Mouse (Mus musculus) lung, embryonic 16.5 days (tissue): ENCODE measurements at regions not wholly inside any gene's neighbourhood (a gene's known extent, or its start where the extent isn't known, plus 50 kb on each side); places are given as distances from the start of the nearest gene placed in this dataset.

Experiments used
- ATAC-seq: fragments of 200-750 bp; cut with Nextera tagmentation; 2 replicates; pipeline ENCODE4 v1.8.0; 2017; ENCODE audit warnings: low read depth, mild to moderate bottlenecking, moderate library complexity
- H3K27ac ChIP-seq: fragments of 300-500 bp; sonication (generic); 2 replicates; pipeline ENCODE4 v1.5.1; 2014; ENCODE audit warnings: mild to moderate bottlenecking, control low read depth, low read length
- H3K27me3 ChIP-seq: fragments of 300-500 bp; sonication (generic); 2 replicates; pipeline ENCODE4 v1.6.1; 2014; ENCODE audit warnings: low read depth, low read length, mixed read lengths; ENCODE audit not compliant: control insufficient read depth, insufficient read depth
- H3K36me3 ChIP-seq: fragments of 300-500 bp; sonication (generic); 2 replicates; pipeline ENCODE4 v1.6.1; 2014; ENCODE audit warnings: low read length; ENCODE audit not compliant: control insufficient read depth, insufficient read depth
- H3K4me1 ChIP-seq: fragments of 300-500 bp; sonication (generic); replicated peaks from 2 replicates; pipeline ENCODE4 v1.6.1; 2014; ENCODE audit warnings: low read length, mixed read lengths; ENCODE audit not compliant: control insufficient read depth, insufficient read depth
- H3K4me2 ChIP-seq: fragments of 300-500 bp; sonication (generic); 2 replicates; pipeline ENCODE4 v1.6.1; 2014; ENCODE audit warnings: low read depth, low read length, control low read depth
- H3K4me3 ChIP-seq: fragments of 300-500 bp; sonication (generic); 2 replicates; pipeline ENCODE4 v1.5.1; 2014; ENCODE audit warnings: mild to moderate bottlenecking, low read length, control low read depth
- H3K9ac ChIP-seq: fragments of 300-500 bp; sonication (generic); 2 replicates; pipeline ENCODE4 v1.6.1; 2014; ENCODE audit warnings: low read length, control low read depth
- H3K9me3 ChIP-seq: fragments of 300-500 bp; sonication (generic); 2 replicates; pipeline ENCODE4 v1.6.1; 2016; ENCODE audit warnings: low read length; ENCODE audit not compliant: control insufficient read depth
- WGBS: fragments of 180-500 bp; shearing (Covaris S2); extraction: QIAGEN DNeasy Blood & Tissue Kit; methylation state at CpG from one replicate; pipeline ENCODE4 v1.1.7; 2014; 5-methylcytosine and 5-hydroxymethylcytosine counted together

GRCm38 (mm10) chr10:9090961-9091360, 205.1 kb upstream of the Sash1 start:
- Histone ChIP-seq H3K4me1 (peaks cover 8% of the 10 kb centered on the region; the same call in 1 of the 2 replicates), H3K9me3 (no peaks in the 10 kb centered on the region), H3K27ac (no peak overlapping the region), H3K27me3 (no peaks in the 10 kb centered on the region), H3K36me3 (no peaks in the 10 kb centered on the region), H3K4me3 (no peak overlapping the region), H3K4me2 (no peak overlapping the region), H3K9ac (no peak overlapping the region)
- 83% methylated on average over 6 of the region's 6 CpGs for whole genome bisulfite sequencing
- ATAC-seq: no peak

- 82% methylated on average over 3 of the region's 3 CpGs for WGBS
- no peaks in the 10 kb centered on the region for H3K36me3 ChIP-seq
- no peak overlapping the region for H3K4me2 ChIP-seq
- no peaks in the 10 kb centered on the region for H3K27me3 ChIP-seq
- no peak overlapping the region for H3K27ac ChIP-seq
- peaks cover 7% of the 10 kb centered on the region; the same call in 1 of the 2 replicates for H3K4me1 ChIP-seq
- no peak overlapping the region for H3K9ac ChIP-seq
- ATAC-seq: no peak
- no peaks in the 10 kb centered on the region for H3K9me3 ChIP-seq
- H3K4me3 ChIP-seq: no peak overlapping the region
Observed at GRCm38 (mm10) chr10:9087871-9088270, 202.0 kb upstream of the Sash1 start.

GRCm38 (mm10) chr10:9087171-9087570, 201.3 kb upstream of the Sash1 start:
- H3K9ac ChIP-seq: no peak overlapping the region
- H3K4me3 ChIP-seq: no peak overlapping the region
- 74% methylated on average over 3 of the region's 3 CpGs for WGBS
- no peak for ATAC-seq
- H3K9me3 ChIP-seq: no peaks in the 10 kb centered on the region
- H3K27me3 ChIP-seq: no peaks in the 10 kb centered on the region
- peaks cover under 1% of the 10 kb centered on the region; the same call in 1 of the 2 replicates for H3K4me1 ChIP-seq
- no peak overlapping the region for H3K4me2 ChIP-seq
- no peak overlapping the region for H3K27ac ChIP-seq
- H3K36me3 ChIP-seq: no peaks in the 10 kb centered on the region

GRCm38 (mm10) chr10:9086666-9087065, 200.8 kb upstream of the Sash1 start:
- no peaks in the 10 kb centered on the region for H3K36me3 ChIP-seq
- no peaks in the 10 kb centered on the region; the same call in 1 of the 2 replicates for H3K4me1 ChIP-seq
- no peak for ATAC-seq
- no peak overlapping the region for H3K4me3 ChIP-seq
- H3K9me3 ChIP-seq: no peaks in the 10 kb centered on the region
- H3K27me3 ChIP-seq: no peaks in the 10 kb centered on the region
- WGBS: 68% methylated on average over 2 of the region's 2 CpGs
- no peak overlapping the region for H3K27ac ChIP-seq
- H3K4me2 ChIP-seq: no peak overlapping the region
- no peak overlapping the region for H3K9ac ChIP-seq

GRCm38 (mm10) chr10:9085441-9085840, 199.6 kb upstream of the Sash1 start:
- Histone ChIP-seq H3K4me1 (no peaks in the 10 kb centered on the region; the same call in 1 of the 2 replicates), H3K4me2 (no peak overlapping the region), H3K36me3 (no peaks in the 10 kb centered on the region), H3K27me3 (no peaks in the 10 kb centered on the region), H3K27ac (no peak overlapping the region), H3K4me3 (no peak overlapping the region), H3K9ac (no peak overlapping the region), H3K9me3 (no peaks in the 10 kb centered on the region)
- no peak for ATAC-seq
- 78% methylated on average over 7 of the region's 7 CpGs for WGBS

GRCm38 (mm10) chr10:9074916-9075315, 189.0 kb upstream of the Sash1 start:
- Histone ChIP-seq H3K27me3 (no peaks in the 10 kb centered on the region), H3K9me3 (no peaks in the 10 kb centered on the region), H3K4me3 (no peak overlapping the region), H3K27ac (no peak overlapping the region), H3K4me1 (no peaks in the 10 kb centered on the region), H3K4me2 (no peak overlapping the region), H3K9ac (no peak overlapping the region), H3K36me3 (no peaks in the 10 kb centered on the region)
- WGBS: 71% methylated on average over 2 of the region's 2 CpGs
- no peak for ATAC-seq

- no peaks in the 10 kb centered on the region for H3K27me3 ChIP-seq
- H3K4me3 ChIP-seq: no peak overlapping the region
- H3K36me3 ChIP-seq: no peaks in the 10 kb centered on the region
- 21% methylated on average over 5 of the region's 5 CpGs for WGBS
- no peak overlapping the region for H3K4me2 ChIP-seq
- ATAC-seq: no peak
- no peaks in the 10 kb centered on the region for H3K9me3 ChIP-seq
- H3K9ac ChIP-seq: no peak overlapping the region
- H3K4me1 ChIP-seq: 0 out of 2 replicates have a peak, but pooled peaks cover 2% of the 10 kb centered on the region
- H3K27ac ChIP-seq: no peak overlapping the region
Observed at GRCm38 (mm10) chr10:9071630-9072029, 185.8 kb upstream of the Sash1 start.

GRCm38 (mm10) chr10:9069608-9070190, 183.8 kb upstream of the Sash1 start:
- Histone ChIP-seq H3K4me1 (0 out of 2 replicates have a peak, but pooled peaks cover 2% of the 10 kb centered on the region), H3K9me3 (no peaks in the 10 kb centered on the region), H3K27me3 (no peaks in the 10 kb centered on the region), H3K27ac (no peak overlapping the region), H3K36me3 (no peaks in the 10 kb centered on the region), H3K9ac (no peak overlapping the region), H3K4me3 (no peak overlapping the region), H3K4me2 (no peak overlapping the region)
- 59% methylated on average over 13 of the region's 13 CpGs for WGBS
- no peak for ATAC-seq

- H3K27ac ChIP-seq: no peak overlapping the region
- H3K4me2 ChIP-seq: no peak overlapping the region
- no peaks in the 10 kb centered on the region for H3K36me3 ChIP-seq
- 47% methylated on average over 3 of the region's 3 CpGs for WGBS
- no peak overlapping the region for H3K9ac ChIP-seq
- no peak overlapping the region for H3K4me3 ChIP-seq
- H3K27me3 ChIP-seq: no peaks in the 10 kb centered on the region
- ATAC-seq: no peak
- H3K4me1 ChIP-seq: 0 out of 2 replicates have a peak, but pooled peaks cover 2% of the 10 kb centered on the region
- no peaks in the 10 kb centered on the region for H3K9me3 ChIP-seq
Observed at GRCm38 (mm10) chr10:9066566-9066965, 180.7 kb upstream of the Sash1 start.
